Mouse (Mus musculus) myocyte (in vitro differentiated cells): ENCODE measurements around the gene Cox18. TPM values are rescaled to one million over a fixed set of nuclear protein-coding genes. Genes with fewer than 3 reads are reported as not detected.

Experiments
- H3K27me3 ChIP-seq: one replicate; pipeline ENCODE4 v1.6.1; 2011; ENCODE audit not compliant: control insufficient read depth, insufficient read depth, insufficient read length
- H3K36me3 ChIP-seq: one replicate; pipeline ENCODE4 v1.6.1; 2011; ENCODE audit not compliant: control insufficient read depth, insufficient read depth
- H3K4me2 ChIP-seq: one replicate; pipeline ENCODE4 v1.6.1; 2011; ENCODE audit warnings: low read depth, control low read depth
- H3K4me3 ChIP-seq: one replicate; pipeline ENCODE4 v1.5.1; 2011; ENCODE audit warnings: mild to moderate bottlenecking, control low read depth, moderate library complexity
- H3K79me2 ChIP-seq: one replicate; pipeline ENCODE4 v1.6.1; 2011; ENCODE audit not compliant: control insufficient read depth, insufficient read depth
- H3ac ChIP-seq: one replicate; pipeline ENCODE4 v1.6.1; 2011; ENCODE audit not compliant: control insufficient read depth, insufficient read length
- CEBPB ChIP-seq: IDR thresholded peaks from 2 replicates; pipeline ENCODE4 v1.6.1; 2011; ENCODE audit warnings: mild to moderate bottlenecking, moderate library complexity; ENCODE audit not compliant: poor library complexity, insufficient read depth, severe bottlenecking
- E2F4 ChIP-seq: IDR thresholded peaks from one replicate; pipeline ENCODE4 v1.6.1; 2011; ENCODE audit warnings: mild to moderate bottlenecking, control low read depth, moderate library complexity; ENCODE audit not compliant: insufficient read depth
- MAX ChIP-seq: IDR thresholded peaks from one replicate; pipeline ENCODE4 v1.6.1; 2011; ENCODE audit warnings: low read depth, mild to moderate bottlenecking, control low read depth
- MYOD1 ChIP-seq, 3 experiments: IDR thresholded peaks; one replicate each; pipeline ENCODE4 v1.6.1; 2011; ENCODE audit warnings: control low read depth in 2 of 3, low read depth in 2 of 3, mild to moderate bottlenecking in 2 of 3, moderate library complexity in 1 of 3; ENCODE audit not compliant: insufficient read length in 2 of 3, control insufficient read depth in 1 of 3
- MYOG ChIP-seq, 3 experiments: IDR thresholded peaks; one replicate each; pipeline ENCODE4 v1.6.1; 2011; ENCODE audit warnings: control low read depth in 2 of 3, low read depth in 2 of 3, mild to moderate bottlenecking in 2 of 3; ENCODE audit not compliant: insufficient read length in 2 of 3, control insufficient read depth in 1 of 3, insufficient read depth in 1 of 3
- POLR2A ChIP-seq: IDR thresholded peaks from one replicate; pipeline ENCODE4 v1.6.1; 2011; ENCODE audit warnings: low read depth, mild to moderate bottlenecking, control low read depth, moderate library complexity; ENCODE audit not compliant: insufficient read length
- POLR2AphosphoS2 ChIP-seq: IDR thresholded peaks from one replicate; pipeline ENCODE4 v1.6.1; 2011; ENCODE audit warnings: low read depth, control low read depth; ENCODE audit not compliant: insufficient read length
- REST ChIP-seq: IDR thresholded peaks from one replicate; pipeline ENCODE4 v1.6.1; 2011; ENCODE audit warnings: mild to moderate bottlenecking, control low read depth, moderate library complexity; ENCODE audit not compliant: insufficient read depth, insufficient read length
- SRF ChIP-seq: IDR thresholded peaks from one replicate; pipeline ENCODE4 v1.6.1; 2011; ENCODE audit warnings: low read depth; ENCODE audit not compliant: control insufficient read depth, insufficient read length
- TCF12 ChIP-seq: IDR thresholded peaks from one replicate; pipeline ENCODE4 v1.6.1; 2011; ENCODE audit warnings: mild to moderate bottlenecking, control low read depth; ENCODE audit not compliant: poor library complexity, insufficient read depth, severe bottlenecking
- TCF3 ChIP-seq: IDR thresholded peaks from one replicate; pipeline ENCODE4 v1.6.1; 2011; ENCODE audit warnings: low read depth, control low read depth; ENCODE audit not compliant: insufficient read length
- USF1 ChIP-seq: IDR thresholded peaks from one replicate; pipeline ENCODE4 v1.6.1; 2011; ENCODE audit warnings: low read depth, mild to moderate bottlenecking, control low read depth, moderate library complexity
- polyA plus RNA-seq: library from polyadenylated mRNA; unstranded; fragments of >200 nt; fragmentation: generic; extraction: Trizol; gene quantifications from one replicate; pipeline ENCODE4 v1.2.1, GENCODE M21; 2012; ENCODE audit warnings: missing spikeins

Gene Cox18
- polyA plus RNA-seq, 1 experiment, result 27.7 TPM

DNA sequence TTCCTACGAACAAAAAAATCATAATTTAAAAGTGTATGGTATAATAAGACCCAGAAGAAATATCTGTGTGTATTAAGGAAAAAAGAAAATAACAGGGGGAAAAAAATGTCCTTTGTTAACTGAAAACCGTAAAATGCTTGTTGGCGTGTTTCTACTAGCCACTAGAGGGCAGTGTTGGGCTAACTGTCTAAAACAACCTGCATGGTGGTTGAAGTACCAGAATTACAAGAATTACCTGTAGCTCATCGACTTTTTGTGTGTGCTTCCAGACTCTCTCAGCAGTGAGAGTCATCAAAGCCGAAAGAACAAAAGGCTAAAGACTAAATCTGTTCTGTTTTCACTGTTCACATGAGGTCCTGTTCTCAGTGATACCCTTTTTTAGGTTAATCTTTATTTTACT, 20.6 kb downstream of the Cox18 start:
- Histone ChIP-seq H3ac (no peak overlapping the region), H3K27me3 (peaks cover 14% of the 10 kb centered on the region), H3K36me3 (no peaks in the 10 kb centered on the region), H3K4me2 (no peak overlapping the region), H3K79me2 (no peaks in the 10 kb centered on the region), H3K4me3 (no peak overlapping the region)
- TF ChIP-seq E2F4, result no peak
- no peak for TF ChIP-seq USF1
- TF ChIP-seq MAX, result no peak
- TF ChIP-seq MYOG (IDR thresholded peaks at IDR 0.05; ENCODE audit: control insufficient read depth in 1 of 3, insufficient read depth in 1 of 3, insufficient read length in 2 of 3, low read depth in 2 of 3), result no peak
- TF ChIP-seq POLR2AphosphoS2, result no peak
- TF ChIP-seq TCF12, result no peak
- TF ChIP-seq MYOD1 (IDR thresholded peaks at IDR 0.05; ENCODE audit: control insufficient read depth in 1 of 3, insufficient read length in 2 of 3, low read depth in 2 of 3), result no peak
- no peak for TF ChIP-seq CEBPB
- no peak for TF ChIP-seq TCF3

DNA sequence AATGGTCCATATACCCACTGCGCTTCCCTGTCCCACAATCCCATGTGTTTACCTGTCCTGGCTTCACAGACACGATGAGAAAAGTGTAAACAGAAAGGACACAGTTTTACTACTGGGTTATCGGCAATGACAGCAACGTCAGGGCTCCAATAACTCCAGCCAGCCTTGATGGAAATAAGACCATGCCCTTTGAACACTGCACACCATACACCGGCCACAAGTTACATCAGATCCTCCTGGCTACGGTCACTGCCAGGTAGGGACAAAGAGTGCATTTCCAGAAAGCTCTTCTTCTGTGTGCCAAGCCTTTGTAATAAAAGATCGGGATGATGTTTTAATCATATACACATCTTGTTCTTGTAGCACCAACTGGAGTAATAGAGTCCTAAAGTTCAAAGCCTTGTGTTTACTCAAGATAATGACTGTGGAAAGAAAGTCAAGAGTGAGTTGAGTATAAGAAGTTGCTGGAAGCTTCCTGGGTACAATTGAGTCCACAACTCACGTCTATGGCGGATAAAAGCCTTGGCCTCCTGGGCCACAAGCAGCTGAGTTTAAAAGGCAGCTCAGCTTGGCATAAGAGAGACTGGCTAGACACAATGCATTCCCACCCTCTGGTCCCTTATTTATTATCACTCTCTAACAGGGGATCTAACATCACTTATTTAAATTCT, 21.2 kb downstream of the Cox18 start:
- Histone ChIP-seq H3K36me3 (no peaks in the 10 kb centered on the region), H3K4me3 (no peak overlapping the region), H3K27me3 (peaks cover 14% of the 10 kb centered on the region), H3K4me2 (no peak overlapping the region), H3K79me2 (no peaks in the 10 kb centered on the region), H3ac (no peak overlapping the region)
- no peak for TF ChIP-seq E2F4
- no peak for TF ChIP-seq REST
- TF ChIP-seq TCF12, result no peak
- no peak for TF ChIP-seq POLR2A
- no peak for TF ChIP-seq MYOG (IDR thresholded peaks at IDR 0.05; ENCODE audit: control insufficient read depth in 1 of 3, insufficient read depth in 1 of 3, insufficient read length in 2 of 3, low read depth in 2 of 3)
- TF ChIP-seq CEBPB, result no peak
- no peak for TF ChIP-seq POLR2AphosphoS2
- TF ChIP-seq MYOD1 (IDR thresholded peaks at IDR 0.05; ENCODE audit: control insufficient read depth in 1 of 3, insufficient read length in 2 of 3, low read depth in 2 of 3), result no peak
- TF ChIP-seq MAX, result no peak
- TF ChIP-seq TCF3, result no peak
- no peak for TF ChIP-seq USF1
- no peak for TF ChIP-seq SRF

DNA sequence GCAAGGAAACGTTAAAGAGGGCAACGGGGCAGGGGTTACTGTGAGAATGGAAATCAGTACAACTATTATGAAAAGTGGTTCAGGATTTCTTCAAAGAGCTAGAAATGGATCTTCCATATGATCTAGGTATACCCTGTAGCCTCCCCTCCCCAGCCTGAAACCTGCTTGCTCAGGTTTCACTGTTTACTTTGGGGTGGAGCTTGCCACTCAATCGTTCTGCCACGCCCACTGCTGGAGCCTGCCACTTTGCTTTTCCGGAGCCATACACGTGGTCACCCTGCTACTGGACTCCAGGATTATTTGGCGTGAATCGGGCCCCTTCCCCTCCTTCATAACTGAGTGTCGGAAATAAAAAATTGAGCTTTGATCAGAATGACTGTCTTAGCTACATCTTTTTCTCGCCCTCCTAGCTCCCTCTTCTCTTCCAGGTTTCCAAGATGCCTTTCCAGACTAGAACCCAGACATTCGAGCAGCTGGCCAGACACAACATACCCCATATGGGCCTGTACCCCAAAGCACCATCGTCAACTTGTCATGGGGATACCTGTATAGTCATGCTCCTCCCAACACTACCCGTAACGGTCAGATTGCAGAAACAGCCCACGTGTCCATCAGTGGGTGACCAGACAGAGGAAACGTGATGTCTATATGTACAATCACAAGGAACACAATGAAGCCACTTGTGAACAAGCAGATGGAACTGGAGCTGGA, 23.7 kb downstream of the Cox18 start:
- Histone ChIP-seq H3ac (no peak overlapping the region), H3K79me2 (no peaks in the 10 kb centered on the region), H3K27me3 (peaks cover 14% of the 10 kb centered on the region), H3K4me3 (no peak overlapping the region), H3K36me3 (no peaks in the 10 kb centered on the region), H3K4me2 (no peak overlapping the region)
- TF ChIP-seq USF1 (no peak), TCF3 (no peak), MAX (no peak), POLR2AphosphoS2 (no peak), TCF12 (no peak), SRF (no peak), POLR2A (no peak), MYOG (IDR thresholded peaks at IDR 0.05; ENCODE audit: control insufficient read depth in 1 of 3, insufficient read depth in 1 of 3, insufficient read length in 2 of 3, low read depth in 2 of 3) (no peak), CEBPB (no peak), REST (no peak), MYOD1 (IDR thresholded peaks at IDR 0.05; ENCODE audit: control insufficient read depth in 1 of 3, insufficient read length in 2 of 3, low read depth in 2 of 3) (no peak), E2F4 (no peak)

DNA sequence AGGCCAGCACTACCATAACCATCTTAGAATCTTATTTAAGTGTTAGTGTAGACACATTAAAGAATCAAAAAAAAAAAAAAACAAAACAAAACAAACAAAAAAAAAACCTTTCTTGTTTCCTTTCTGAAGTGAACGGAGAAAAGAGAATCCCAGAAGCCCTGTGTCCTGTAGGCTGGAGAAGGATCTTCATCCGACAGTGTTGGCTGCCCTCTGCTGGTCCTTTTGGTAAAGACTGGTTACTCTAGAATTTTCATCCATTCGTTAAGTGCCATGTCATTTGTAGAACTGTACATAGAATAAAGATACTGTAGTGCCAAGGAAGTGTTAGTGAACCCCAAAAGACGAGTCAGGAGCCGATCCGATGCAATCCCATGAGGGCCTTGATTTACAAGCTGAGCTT, 29.0 kb downstream of the Cox18 start:
- no peak overlapping the region for H3ac ChIP-seq
- no peak overlapping the region for H3K4me2 ChIP-seq
- no peaks in the 10 kb centered on the region for H3K36me3 ChIP-seq
- no peaks in the 10 kb centered on the region for H3K79me2 ChIP-seq
- TF ChIP-seq POLR2AphosphoS2 (no peak), REST (no peak), MAX (no peak), SRF (no peak), TCF12 (no peak), MYOD1 (IDR thresholded peaks at IDR 0.05; ENCODE audit: control insufficient read depth in 1 of 3, insufficient read length in 2 of 3, low read depth in 2 of 3) (no peak), CEBPB (no peak), POLR2A (no peak), MYOG (IDR thresholded peaks at IDR 0.05; ENCODE audit: control insufficient read depth in 1 of 3, insufficient read depth in 1 of 3, insufficient read length in 2 of 3, low read depth in 2 of 3) (no peak), E2F4 (no peak), TCF3 (no peak), USF1 (no peak)
- no peak overlapping the region for H3K4me3 ChIP-seq
- no peaks in the 10 kb centered on the region for H3K27me3 ChIP-seq
